Mouse (Mus musculus): ENCODE measurements around the gene Banp.

DNA sequence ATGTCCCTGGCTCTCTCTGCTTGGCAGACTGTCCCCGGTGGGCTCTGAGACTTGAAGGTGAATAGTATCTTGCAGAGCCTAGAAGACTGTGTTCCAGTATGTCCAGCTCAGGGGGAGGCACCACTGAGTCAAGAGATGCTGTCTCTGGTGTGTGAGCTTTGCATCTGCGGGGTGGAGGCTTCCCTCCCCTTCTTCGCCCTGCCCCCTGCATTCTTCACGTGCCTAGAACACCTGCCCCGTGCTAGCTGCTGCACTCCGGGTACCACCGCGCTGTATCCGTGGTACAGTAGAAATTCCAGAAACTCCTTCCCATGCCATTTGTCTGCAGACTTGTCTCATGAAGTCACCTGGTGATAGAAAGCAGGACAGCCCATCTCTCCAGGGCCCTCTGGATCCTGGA lies 124.4 kb downstream of the Banp start:
- no peak for TF ChIP-seq RCOR1 (conservative IDR thresholded peaks at IDR 0.05; ENCODE audit: low read depth, low read length)
- no peak for TF ChIP-seq CTCF (conservative IDR thresholded peaks at IDR 0.05 in 1 of 2, IDR thresholded peaks at IDR 0.05 in 1 of 2; ENCODE audit: low read depth in 2 of 2, low read length in 2 of 2)
- TF ChIP-seq POLR2A (IDR thresholded peaks at IDR 0.05; ENCODE audit: low read depth, low read length): no peak
- no peak for TF ChIP-seq MYC (IDR thresholded peaks at IDR 0.05; ENCODE audit: low read depth, low read length)
- TF ChIP-seq POLR2AphosphoS2 (IDR thresholded peaks at IDR 0.05; ENCODE audit: low read depth, low read length): no peak
- TF ChIP-seq ZNF384 (IDR thresholded peaks at IDR 0.05; ENCODE audit: low read depth, low read length): no peak
- no peak for TF ChIP-seq NRF1 (IDR thresholded peaks at IDR 0.05; ENCODE audit: low read depth, low read length)
- no peak for TF ChIP-seq UBTF (IDR thresholded peaks at IDR 0.05; ENCODE audit: low read depth, low read length)
